Mouse (Mus musculus) embryonic facial prominence, embryonic 14.5 days (tissue): ENCODE data around the gene Ppp1r3d. TPM values are rescaled to one million over a fixed set of nuclear protein-coding genes. Genes with fewer than 3 reads are reported as not detected.

Experiments used
- ATAC-seq: fragments of 200-750 bp; cut with Nextera tagmentation; 2 replicates; pipeline ENCODE4 v1.8.0; 2017; ENCODE audit warnings: low read depth, moderate number of reproducible peaks, moderate TSS enrichment
- DNase-seq: peaks from one replicate; pipeline ENCODE4 v3.0.0-alpha.2; 2015; ENCODE audit warnings: low spot score
- H3K27ac ChIP-seq: fragments of 300-500 bp; sonication (generic); replicated peaks from 2 replicates; pipeline ENCODE4 v1.5.1; 2014; ENCODE audit warnings: low read depth, mild to moderate bottlenecking, low read length, moderate library complexity
- H3K27me3 ChIP-seq: fragments of 300-500 bp; sonication (generic); replicated peaks from 2 replicates; pipeline ENCODE4 v1.6.1; 2014; ENCODE audit warnings: low read length; ENCODE audit not compliant: control insufficient read depth, insufficient read depth
- H3K36me3 ChIP-seq: fragments of 300-500 bp; sonication (generic); 2 replicates; pipeline ENCODE4 v1.6.1; 2014; ENCODE audit warnings: low read length, mixed read lengths; ENCODE audit not compliant: control insufficient read depth, insufficient read depth
- H3K4me1 ChIP-seq: fragments of 300-500 bp; sonication (generic); 2 replicates; pipeline ENCODE4 v1.6.1; 2014; ENCODE audit warnings: antibody characterized with exemption, low read length; ENCODE audit not compliant: control insufficient read depth, insufficient read depth
- H3K4me2 ChIP-seq: fragments of 300-500 bp; sonication (generic); 2 replicates; pipeline ENCODE4 v1.6.1; 2014; ENCODE audit warnings: low read depth, mild to moderate bottlenecking, low read length, moderate library complexity, mixed read lengths
- H3K4me3 ChIP-seq: fragments of 300-500 bp; sonication (generic); 2 replicates; pipeline ENCODE4 v1.5.1; 2014; ENCODE audit warnings: low read depth, mild to moderate bottlenecking, low read length
- H3K9ac ChIP-seq: fragments of 300-500 bp; sonication (generic); 2 replicates; pipeline ENCODE4 v1.6.1; 2014; ENCODE audit warnings: low read depth, mild to moderate bottlenecking, low read length, moderate library complexity, mixed read lengths
- H3K9me3 ChIP-seq: fragments of 300-500 bp; sonication (generic); 2 replicates; pipeline ENCODE4 v1.6.1; 2016; ENCODE audit warnings: low read length; ENCODE audit not compliant: control insufficient read depth
- WGBS: fragments of 180-500 bp; shearing (Covaris S2); extraction: QIAGEN DNeasy Blood & Tissue Kit; methylation state at CpG from one replicate; pipeline ENCODE4 v1.1.7; 2014; 5-methylcytosine and 5-hydroxymethylcytosine counted together
- polyA plus RNA-seq: library from polyadenylated mRNA; unstranded; fragments of >200 nt; fragmentation: Nextera tagmentation; extraction: Ambion mirVana; gene quantifications from 2 replicates; pipeline ENCODE4 v1.2.1, GENCODE M21; 2014

Ppp1r3d gene
- 5.2 and 6.9 TPM in 2 replicates for polyA plus RNA-seq

DNA sequence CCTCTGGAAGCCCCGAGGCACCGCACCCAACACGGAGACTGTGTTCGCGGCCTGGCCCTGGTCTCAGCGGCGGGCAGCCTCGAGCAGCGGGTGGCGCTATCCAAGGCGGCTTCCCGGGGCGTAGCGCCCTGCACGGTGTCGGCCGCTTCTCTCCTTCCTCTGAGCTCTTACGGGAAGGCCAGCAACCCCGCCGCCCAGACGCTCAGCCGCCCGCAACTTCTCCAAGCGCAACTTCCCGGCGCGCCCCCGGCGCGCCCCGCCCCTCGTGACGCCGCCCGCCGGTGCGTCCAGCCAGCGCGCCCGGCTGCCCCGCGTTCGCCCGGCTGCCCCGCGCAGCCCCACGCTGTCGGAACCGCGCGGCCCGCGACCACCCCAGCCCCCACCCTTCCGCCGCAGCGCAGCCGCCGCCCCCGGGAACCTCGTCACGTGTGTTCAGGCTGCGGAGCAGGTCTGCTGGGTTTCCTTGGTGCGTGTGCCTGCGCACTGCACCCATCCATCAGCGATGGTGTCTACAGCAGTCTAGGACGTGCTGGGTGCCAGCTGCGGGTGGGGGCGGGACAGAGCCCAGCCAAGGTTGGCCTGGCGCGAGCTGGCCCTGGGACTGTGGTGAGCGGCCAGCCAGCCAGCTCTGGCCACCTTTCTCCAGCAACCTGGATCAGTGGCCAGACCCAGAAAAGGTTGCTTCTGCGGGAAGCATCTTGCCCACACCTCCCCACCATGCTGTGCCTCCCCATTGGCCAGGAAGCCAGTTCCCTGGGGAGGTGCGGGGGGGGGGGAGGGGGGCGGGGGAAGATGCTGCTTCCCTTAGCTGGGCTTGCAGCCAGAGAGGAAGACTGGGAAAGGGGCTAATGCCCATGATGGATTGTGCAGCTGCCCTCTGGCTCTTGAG, at the start of gene Ppp1r3d, which contains the start of gene Fam217b:
Gene Ppp1r3d (minus strand): TSS at position 212 of the 889 bp plus-strand sequence.
Gene Fam217b (plus strand): TSS at position 264 of the 889 bp plus-strand sequence.
- ATAC-seq, result peak; percentile 81

DNA sequence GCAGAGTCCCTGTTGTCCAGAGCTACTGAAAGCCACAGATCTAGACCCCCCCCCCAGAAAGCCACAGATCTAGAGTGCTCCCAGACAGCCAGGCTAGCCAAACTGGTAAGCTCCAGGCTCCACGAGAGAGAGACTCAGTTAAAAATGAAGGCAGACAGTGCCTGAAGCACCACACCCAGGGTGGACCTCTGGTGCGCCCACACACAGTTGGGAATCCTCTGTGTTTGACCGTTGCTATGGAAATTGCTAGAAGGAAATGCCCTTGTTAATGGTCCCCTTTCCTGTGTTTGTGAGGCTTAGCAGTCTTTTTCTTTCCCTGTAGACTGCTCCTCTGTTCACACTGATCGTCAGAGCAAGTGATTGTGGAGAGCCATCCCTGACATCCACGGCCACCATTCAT, 46.1 kb upstream of the Ppp1r3d start:
- peaks cover 9% of the 10 kb centered on the region for H3K4me1 ChIP-seq
- H3K9ac ChIP-seq, result no peak overlapping the region
- no peak overlapping the region for H3K4me2 ChIP-seq
- no peaks in the 10 kb centered on the region for H3K36me3 ChIP-seq
- H3K4me3 ChIP-seq, result no peak overlapping the region
- no peak for DNase-seq
- no peaks in the 10 kb centered on the region for H3K27me3 ChIP-seq
- peak; percentile 9; the same call in 1 of the 2 replicates for ATAC-seq
- no peaks in the 10 kb centered on the region for H3K9me3 ChIP-seq
- H3K27ac ChIP-seq, result no peak overlapping the region
- WGBS, result 58% methylated on average over 5 of the region's 5 CpGs

More for the DNA sequence above, at the start of gene Ppp1r3d, which contains the start of gene Fam217b:
- no peak within 1 kb of the TSS; the same call in 1 of the 2 replicates for H3K27ac ChIP-seq
- DNase-seq, result peak; percentile 83
- peak within 1 kb of the TSS; percentile 100 for H3K4me2 ChIP-seq
- H3K4me3 ChIP-seq, result peak within 1 kb of the TSS; percentile 66
- peaks cover 8% of the 10 kb centered on the region; the same call in 1 of the 2 replicates for H3K36me3 ChIP-seq
- WGBS, result 0% methylated on average over 20 of the region's 74 CpGs
- H3K4me1 ChIP-seq, result peaks cover 7% of the 10 kb centered on the region
- H3K9ac ChIP-seq, result peak within 1 kb of the TSS; percentile 62
- H3K9me3 ChIP-seq, result no peaks in the 10 kb centered on the region
- peaks cover 24% of the 10 kb centered on the region for H3K27me3 ChIP-seq

DNA sequence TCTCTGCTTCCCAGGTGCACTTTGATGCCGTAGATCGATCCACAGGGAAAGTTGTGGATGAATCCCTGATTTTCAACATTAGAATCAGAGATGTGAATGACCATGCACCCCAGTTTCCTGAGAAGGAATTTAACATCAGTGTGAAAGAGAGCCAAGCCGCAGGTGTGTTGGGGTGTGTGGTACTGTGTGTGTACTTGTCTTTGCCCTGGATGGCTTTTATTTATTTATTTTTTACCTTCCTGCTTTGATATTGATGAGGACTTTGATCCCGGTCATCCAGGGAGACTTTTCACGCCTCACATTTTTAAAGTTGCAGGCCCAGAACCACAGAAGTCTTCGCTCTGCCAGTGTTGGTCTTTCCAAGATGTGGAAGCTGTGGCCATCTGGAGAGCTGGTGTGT, 43.1 kb upstream of the Ppp1r3d start:
- H3K4me3 ChIP-seq, result no peak overlapping the region
- no peak overlapping the region for H3K4me2 ChIP-seq
- H3K27ac ChIP-seq, result no peak overlapping the region
- H3K9me3 ChIP-seq, result no peaks in the 10 kb centered on the region
- H3K9ac ChIP-seq, result no peak overlapping the region
- ATAC-seq (no peak), DNase-seq (no peak)
- 92% methylated on average over 6 of the region's 6 CpGs for WGBS
- H3K36me3 ChIP-seq, result no peaks in the 10 kb centered on the region
- no peaks in the 10 kb centered on the region for H3K27me3 ChIP-seq
- H3K4me1 ChIP-seq, result peaks cover 12% of the 10 kb centered on the region

DNA sequence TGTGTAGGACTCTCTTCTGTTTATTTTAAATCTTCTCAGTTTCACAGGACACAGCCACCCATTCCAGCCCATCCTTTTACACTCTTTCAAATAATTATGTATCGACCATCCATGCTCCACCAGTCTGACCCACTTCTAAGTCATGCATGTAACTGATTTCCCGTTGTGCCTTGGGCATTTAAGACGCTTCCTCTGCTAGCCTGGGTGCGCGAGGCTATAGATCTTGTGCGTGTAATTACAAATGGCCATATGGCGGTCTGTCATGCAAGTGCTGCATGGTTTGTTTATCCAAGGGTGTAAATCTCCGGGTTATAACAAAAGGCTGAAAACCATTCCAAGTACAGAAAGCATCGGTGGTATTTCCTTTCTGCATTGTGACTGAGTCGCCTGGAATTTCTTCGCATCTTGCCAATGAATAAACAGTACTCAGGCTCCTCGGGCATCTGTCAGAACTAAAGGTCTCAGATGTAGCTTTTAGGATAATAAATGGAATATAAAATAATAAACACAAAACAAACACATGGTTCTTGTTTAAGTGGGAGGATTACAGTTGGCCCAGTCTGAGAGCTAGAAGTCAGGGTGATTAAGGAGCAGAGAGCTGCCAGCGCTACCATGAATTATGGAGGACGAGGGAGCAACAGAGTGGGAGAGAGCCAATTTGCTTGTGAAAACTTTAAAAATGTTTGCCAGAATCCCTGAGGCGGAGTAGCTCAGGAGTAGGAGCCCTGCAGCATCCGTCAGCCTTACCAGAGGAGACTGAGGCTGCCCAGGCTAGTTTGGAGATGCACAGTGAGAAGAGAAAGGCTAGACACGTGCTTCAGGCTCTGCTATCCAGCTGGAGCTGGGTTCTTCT, 40.6 kb upstream of the Ppp1r3d start:
- peaks cover 6% of the 10 kb centered on the region for H3K4me1 ChIP-seq
- H3K27me3 ChIP-seq, result no peaks in the 10 kb centered on the region
- no peaks in the 10 kb centered on the region for H3K36me3 ChIP-seq
- peak overlapping the region; percentile 74 for H3K27ac ChIP-seq
- no peak overlapping the region for H3K4me3 ChIP-seq
- H3K9me3 ChIP-seq, result no peaks in the 10 kb centered on the region
- H3K4me2 ChIP-seq, result peak overlapping the region; percentile 35
- H3K9ac ChIP-seq, result no peak overlapping the region
- ATAC-seq (peak; percentile 87), DNase-seq (peak; percentile 91)
- 15% methylated on average over 17 of the region's 17 CpGs for WGBS

DNA sequence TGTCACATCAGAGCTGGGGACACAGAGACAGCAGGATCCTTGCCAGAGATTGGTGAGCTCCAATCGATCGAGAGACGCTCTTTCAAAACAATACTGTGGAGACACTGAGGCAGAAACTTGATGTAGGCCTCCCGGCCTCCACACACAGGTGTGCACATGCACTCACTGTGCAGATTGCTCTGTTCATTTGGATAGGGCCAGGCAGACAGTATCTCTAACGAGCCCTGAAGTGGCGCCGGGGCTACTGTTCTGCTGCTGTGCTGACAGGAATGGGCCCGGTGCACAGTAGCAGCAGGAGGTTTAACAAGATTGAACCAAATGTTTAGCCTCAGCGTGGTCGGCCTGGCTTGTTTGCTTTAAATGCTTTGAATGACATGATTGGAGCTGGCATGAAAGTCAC, 36.7 kb upstream of the Ppp1r3d start:
- Histone ChIP-seq H3K27ac (0 out of 2 replicates have a peak overlapping the region, but pooled peaks have one; percentile 8), H3K4me3 (no peak overlapping the region), H3K27me3 (no peaks in the 10 kb centered on the region), H3K4me1 (peaks cover 6% of the 10 kb centered on the region), H3K4me2 (no peak overlapping the region), H3K9me3 (no peaks in the 10 kb centered on the region), H3K36me3 (no peaks in the 10 kb centered on the region), H3K9ac (no peak overlapping the region)
- no peak for DNase-seq
- whole genome bisulfite sequencing, result 56% methylated on average over 10 of the region's 10 CpGs
- no peak for ATAC-seq

DNA sequence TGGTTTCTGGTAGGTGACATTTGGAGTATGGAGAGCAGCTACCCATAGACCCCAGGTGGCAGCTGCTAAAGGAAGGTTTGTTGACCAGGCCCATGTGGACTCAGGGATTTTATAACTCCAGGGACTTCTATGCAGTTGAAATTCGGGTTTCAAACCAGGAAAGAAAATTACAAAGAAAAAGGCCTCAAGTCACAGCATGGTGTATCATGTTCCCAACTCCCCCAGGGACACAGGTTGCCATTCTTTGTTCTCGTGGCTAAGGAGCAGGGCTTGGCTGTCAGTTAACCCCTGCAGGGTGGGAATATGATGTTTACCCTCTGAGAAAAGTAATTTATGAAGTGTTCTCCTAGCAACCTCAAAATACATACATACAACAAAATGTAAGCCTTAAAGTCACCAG, 36.0 kb upstream of the Ppp1r3d start:
- no peak overlapping the region for H3K4me2 ChIP-seq
- WGBS, result 5% methylated on average over 2 of the region's 2 CpGs

DNA sequence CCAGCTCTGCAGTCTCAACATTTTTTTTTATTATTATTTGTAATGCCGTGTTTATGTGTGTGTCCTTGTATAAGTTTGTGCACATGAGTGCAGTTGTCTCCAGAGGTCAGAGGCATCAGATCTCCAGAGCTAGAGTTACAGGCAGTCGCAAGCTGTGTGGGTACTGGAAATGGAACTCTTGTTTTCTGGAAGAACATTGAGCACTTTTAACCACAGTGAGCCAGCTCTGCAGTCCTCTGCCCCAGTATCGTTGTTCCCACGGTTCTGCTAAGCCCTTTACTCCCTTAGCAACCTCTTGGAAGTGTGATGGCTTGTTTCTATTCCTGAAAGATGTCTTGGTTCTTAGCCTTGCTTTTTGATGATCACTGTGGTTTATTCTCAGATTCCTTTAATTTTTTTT, 35.1 kb upstream of the Ppp1r3d start:
- no peak overlapping the region for H3K4me3 ChIP-seq
- WGBS, result 77% methylated on average over 4 of the region's 4 CpGs
- no peaks in the 10 kb centered on the region for H3K4me1 ChIP-seq
- no peaks in the 10 kb centered on the region for H3K36me3 ChIP-seq
- no peak overlapping the region for H3K9ac ChIP-seq
- no peak overlapping the region for H3K4me2 ChIP-seq
- no peaks in the 10 kb centered on the region for H3K27me3 ChIP-seq
- ATAC-seq (no peak; the same call in 1 of the 2 replicates), DNase-seq (no peak)
- H3K27ac ChIP-seq, result no peak overlapping the region
- no peaks in the 10 kb centered on the region for H3K9me3 ChIP-seq

More for the DNA sequence above, 36.0 kb upstream of the Ppp1r3d start:
- no peaks in the 10 kb centered on the region for H3K36me3 ChIP-seq
- ATAC-seq, result peak; percentile 39; the same call in 1 of the 2 replicates
- peaks cover 2% of the 10 kb centered on the region for H3K4me1 ChIP-seq
- no peak overlapping the region for H3K9ac ChIP-seq
- H3K27me3 ChIP-seq, result no peaks in the 10 kb centered on the region
- H3K4me3 ChIP-seq, result no peak overlapping the region
- H3K9me3 ChIP-seq, result no peaks in the 10 kb centered on the region
- no peak overlapping the region for H3K27ac ChIP-seq
- peak; percentile 51 for DNase-seq

DNA sequence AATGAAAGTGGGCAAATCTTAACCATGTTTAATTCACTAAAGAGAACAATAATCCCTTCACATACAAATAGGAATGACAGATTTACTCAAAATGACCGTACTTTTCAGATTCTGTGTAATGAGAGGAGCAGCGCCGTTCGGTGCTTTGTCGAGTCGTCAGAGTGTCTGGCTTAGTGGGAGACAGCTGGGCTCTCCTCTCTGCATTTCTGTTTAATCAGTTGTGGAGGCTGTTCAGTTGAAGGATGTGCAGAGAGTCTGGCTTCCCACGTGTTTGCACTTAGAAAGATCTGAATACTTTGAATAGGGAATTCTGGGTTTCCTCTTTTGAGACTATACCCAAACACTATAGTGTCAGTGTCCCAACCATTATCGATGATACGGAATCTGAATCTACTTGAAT, 23.0 kb upstream of the Ppp1r3d start:
- no peak for DNase-seq
- H3K4me3 ChIP-seq, result no peak overlapping the region
- no peak overlapping the region for H3K4me2 ChIP-seq
- no peaks in the 10 kb centered on the region for H3K27me3 ChIP-seq
- no peak overlapping the region for H3K9ac ChIP-seq
- H3K4me1 ChIP-seq, result 0 out of 2 replicates have a peak, but pooled peaks cover 3% of the 10 kb centered on the region
- no peak; the same call in 1 of the 2 replicates for ATAC-seq
- no peak overlapping the region for H3K27ac ChIP-seq
- no peaks in the 10 kb centered on the region for H3K9me3 ChIP-seq
- no peaks in the 10 kb centered on the region for H3K36me3 ChIP-seq
- WGBS, result 38% methylated on average over 9 of the region's 9 CpGs
